Mouse (Mus musculus) cerebellum, adult 9-10 months (tissue): ENCODE results near the gene Bri3.
A peak's percentile ranks its signal among the peaks of the same experiment; 100 is the strongest.

ENCODE experiments used
- DNase-seq: peaks from one replicate; pipeline ENCODE4 v3.0.0; 2022

Bri3 gene

GRCm38 (mm10) chr5:144263496-144263895, 19.3 kb downstream of the Bri3 start:
- DNase-seq, result no peak

- peak; percentile 42 for DNase-seq
Observed at GRCm38 (mm10) chr5:144267535-144268241, 23.5 kb downstream of the Bri3 start.

- DNase-seq, result no peak
Observed at GRCm38 (mm10) chr5:144269926-144270325, 25.7 kb downstream of the Bri3 start.

GRCm38 (mm10) chr5:144270420-144270819, 26.2 kb downstream of the Bri3 start:
- DNase-seq, result no peak

- no peak for DNase-seq
Observed at GRCm38 (mm10) chr5:144271118-144271517, 26.9 kb downstream of the Bri3 start.

- no peak for DNase-seq
Observed at GRCm38 (mm10) chr5:144271772-144272171, 27.5 kb downstream of the Bri3 start.

- no peak for DNase-seq
Observed at GRCm38 (mm10) chr5:144274904-144275303, 30.7 kb downstream of the Bri3 start.

GRCm38 (mm10) chr5:144276898-144277630, 32.8 kb downstream of the Bri3 start:
- DNase-seq, result no peak

GRCm38 (mm10) chr5:144278374-144278960, 34.2 kb downstream of the Bri3 start:
- DNase-seq, result no peak

GRCm38 (mm10) chr5:144279081-144279541, 34.9 kb downstream of the Bri3 start:
- DNase-seq, result no peak

- DNase-seq, result no peak
Observed at GRCm38 (mm10) chr5:144279926-144280325, 35.7 kb downstream of the Bri3 start.

- DNase-seq, result no peak
Observed at GRCm38 (mm10) chr5:144282470-144283260, 38.4 kb downstream of the Bri3 start.

- DNase-seq, result no peak
Observed at GRCm38 (mm10) chr5:144283551-144284031, 39.4 kb downstream of the Bri3 start.

- DNase-seq, result no peak
Observed at GRCm38 (mm10) chr5:144284599-144284998, 40.4 kb downstream of the Bri3 start.

GRCm38 (mm10) chr5:144286591-144287266, 42.5 kb downstream of the Bri3 start:
- DNase-seq, result no peak

- no peak for DNase-seq
Observed at GRCm38 (mm10) chr5:144287267-144287820, 43.1 kb downstream of the Bri3 start.

- no peak for DNase-seq
Observed at GRCm38 (mm10) chr5:144288391-144288790, 44.2 kb downstream of the Bri3 start.

GRCm38 (mm10) chr5:144289769-144290440, 45.7 kb downstream of the Bri3 start:
- DNase-seq, result no peak

- DNase-seq, result no peak
Observed at GRCm38 (mm10) chr5:144294908-144295307, 50.7 kb downstream of the Bri3 start.

GRCm38 (mm10) chr5:144295357-144295756, 51.1 kb downstream of the Bri3 start:
- DNase-seq, result no peak

- no peak for DNase-seq
Observed at GRCm38 (mm10) chr5:144296090-144296604, 51.9 kb downstream of the Bri3 start.
